Mouse (Mus musculus) testis, adult 2 months (tissue): ENCODE results near the gene Srpk2.

Experiments
- CTCF ChIP-seq: fragments of 200-500 bp; IDR thresholded peaks from 2 replicates; pipeline ENCODE4 v1.5.1; 2012; ENCODE audit warnings: low read depth, mild to moderate bottlenecking, inconsistent platforms, low read length, moderate library complexity; ENCODE audit not compliant: control insufficient read depth, insufficient read depth, insufficient replicate concordance
- POLR2A ChIP-seq: fragments of 200-500 bp; IDR thresholded peaks from 2 replicates; pipeline ENCODE4 v1.6.1; 2012; ENCODE audit warnings: low read depth, mild to moderate bottlenecking, inconsistent platforms, low read length, moderate library complexity; ENCODE audit not compliant: control insufficient read depth

DNA sequence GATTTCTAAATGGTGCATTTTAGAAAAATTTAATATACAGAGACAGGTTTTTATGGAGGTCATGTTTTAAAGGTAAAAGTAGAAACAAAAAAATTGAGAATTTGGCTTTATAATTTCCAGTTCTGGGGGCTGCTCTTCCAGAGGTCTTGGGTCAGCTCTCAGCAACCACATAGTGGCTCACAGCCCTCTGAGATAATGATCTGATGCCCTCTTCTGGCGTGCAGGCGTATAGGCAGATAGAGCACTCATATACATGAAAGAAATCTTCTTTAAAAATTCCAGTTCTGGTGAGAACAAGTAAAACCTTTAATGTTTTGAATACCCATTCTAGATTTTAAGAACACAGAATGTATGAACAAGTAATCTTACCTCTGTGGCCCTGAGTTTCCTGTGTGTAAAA, 193.6 kb downstream of the Srpk2 start:
- TF ChIP-seq CTCF (no peak), POLR2A (no peak)
